Mouse (Mus musculus) kidney, adult 2 months (tissue): ENCODE results near the gene Mrc1.

ENCODE experiments used
- CTCF ChIP-seq: fragments of 200-500 bp; conservative IDR thresholded peaks from 2 replicates; pipeline ENCODE4 v1.5.1; 2011; ENCODE audit warnings: low read depth, mild to moderate bottlenecking, control low read depth, low read length, moderate library complexity, mixed read lengths; ENCODE audit not compliant: insufficient read depth, insufficient read length
- POLR2A ChIP-seq: fragments of 200-500 bp; IDR thresholded peaks from one replicate; pipeline ENCODE4 v1.6.1; 2011; ENCODE audit warnings: low read depth, low read length, control low read depth

GRCm38 (mm10) chr2:14211606-14212005 lies 17.6 kb upstream of the Mrc1 start:
- TF ChIP-seq CTCF (no peak), POLR2A (no peak)
